In the genomic region with DNA sequence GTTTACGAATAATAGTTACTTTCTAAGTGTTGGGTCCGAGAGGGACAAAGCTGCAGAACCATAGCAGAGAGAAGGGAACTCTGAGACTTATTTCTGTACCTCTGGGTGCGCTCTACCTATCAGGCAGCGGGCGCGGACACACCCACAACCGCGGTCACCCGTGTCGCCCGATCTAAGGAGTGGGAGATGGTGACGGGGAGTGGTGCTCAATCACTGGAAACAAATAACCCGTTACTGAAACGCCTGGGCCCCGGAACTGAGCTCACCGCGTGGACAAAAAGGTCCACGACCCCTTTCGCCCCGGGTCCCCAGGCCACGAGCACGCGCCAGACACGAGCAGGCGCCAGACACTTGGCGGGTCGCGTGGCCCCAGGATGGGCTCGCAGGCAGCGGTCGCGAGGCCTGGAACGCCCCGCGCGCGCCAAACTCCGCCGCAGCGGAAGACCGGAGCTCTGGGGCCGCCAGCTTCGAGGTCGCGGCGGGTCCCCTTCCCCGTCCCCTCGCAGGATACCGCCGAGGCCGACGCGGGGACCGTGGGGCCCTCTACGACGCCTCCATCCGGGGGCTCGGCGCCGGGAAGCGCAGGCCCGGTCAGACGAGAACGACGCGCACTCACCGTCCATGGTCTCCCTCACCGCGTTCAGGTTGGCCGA, we compare ENCODE assay signal across 8 mouse cellular contexts. TPM values are rescaled to one million over a fixed set of nuclear protein-coding genes. Genes with fewer than 3 reads are reported as not detected.
DNase-seq lines count a peak whose midpoint lies in the region; ATAC-seq and TF ChIP-seq lines count a peak whose summit lies in the region.

No protein-coding gene starts in this region.

- peak overlapping the region; percentile 95 for H3K9ac ChIP-seq in ES-Bruce4 (ENCODE audit: low read depth, poor library complexity, severe bottlenecking)
- H3K9ac ChIP-seq in kidney, embryonic 16.5 days (replicated peaks; ENCODE audit: low read length), result peak overlapping the region; percentile 96
- peak overlapping the region; percentile 91 for H3K9ac ChIP-seq in stomach, postnatal 0 days (ENCODE audit: low read length)

- peak overlapping the region; percentile 98 for H3K27ac ChIP-seq in heart, embryonic 10.5 days
- peak overlapping the region; percentile 7; the same call in 1 of the 2 replicates for H3K27ac ChIP-seq in ES-Bruce4 (ENCODE audit: insufficient read depth, low read length)
- peak overlapping the region; percentile 94 for H3K27ac ChIP-seq in kidney, embryonic 16.5 days (ENCODE audit: low read length)
- peak overlapping the region; percentile 97 for H3K27ac ChIP-seq in midbrain, embryonic 10.5 days (replicated peaks)
- H3K27ac ChIP-seq in stomach, postnatal 0 days (replicated peaks), result peak overlapping the region; percentile 94

- peaks cover 27% of the 10 kb centered on the region for H3K4me1 ChIP-seq in heart, embryonic 10.5 days
- H3K4me1 ChIP-seq in ES-Bruce4 (ENCODE audit: control insufficient read depth, insufficient read depth, low read length), result no peaks in the 10 kb centered on the region
- H3K4me1 ChIP-seq in kidney, embryonic 16.5 days (ENCODE audit: insufficient read depth, low read length), result peaks cover 44% of the 10 kb centered on the region
- H3K4me1 ChIP-seq in midbrain, embryonic 10.5 days, result peaks cover 46% of the 10 kb centered on the region
- H3K4me1 ChIP-seq in stomach, postnatal 0 days (replicated peaks; ENCODE audit: control insufficient read depth, insufficient read depth), result peaks cover 7% of the 10 kb centered on the region; the same call in 1 of the 2 replicates

- H3K4me2 ChIP-seq in kidney, embryonic 16.5 days (replicated peaks; ENCODE audit: low read depth, low read length), result peak overlapping the region; percentile 65
- H3K4me2 ChIP-seq in stomach, postnatal 0 days (replicated peaks; ENCODE audit: low read depth), result peak overlapping the region; percentile 74

- TF ChIP-seq EP300 in ES-Bruce4 (IDR thresholded peaks at IDR 0.05; ENCODE audit: insufficient read depth, low read depth, low read length), result no peak
- no peak for TF ChIP-seq EP300 in stomach, postnatal 0 days (optimal IDR thresholded peaks at IDR 0.05)

- peaks cover 14% of the 10 kb centered on the region for H3K36me3 ChIP-seq in heart, embryonic 10.5 days
- peaks cover 7% of the 10 kb centered on the region; the same call in 1 of the 2 replicates for H3K36me3 ChIP-seq in ES-Bruce4 (ENCODE audit: control insufficient read depth, insufficient read depth, low read length, poor library complexity, severe bottlenecking)
- peaks cover 10% of the 10 kb centered on the region; the same call in 1 of the 2 replicates for H3K36me3 ChIP-seq in kidney, embryonic 16.5 days (ENCODE audit: insufficient read depth, low read length)
- peaks cover 22% of the 10 kb centered on the region for H3K36me3 ChIP-seq in midbrain, embryonic 10.5 days
- H3K36me3 ChIP-seq in stomach, postnatal 0 days (ENCODE audit: control insufficient read depth, insufficient read depth, low read length), result no peaks in the 10 kb centered on the region

- no peak for TF ChIP-seq POLR2A in ES-Bruce4 (IDR thresholded peaks at IDR 0.05; ENCODE audit: insufficient read depth, low read length)

- H3K9me3 ChIP-seq in heart, embryonic 10.5 days, result no peaks in the 10 kb centered on the region
- no peaks in the 10 kb centered on the region for H3K9me3 ChIP-seq in ES-Bruce4 (replicated peaks; ENCODE audit: control insufficient read depth, insufficient read depth, low read length, poor library complexity, severe bottlenecking)
- H3K9me3 ChIP-seq in kidney, embryonic 16.5 days (ENCODE audit: low read length), result no peaks in the 10 kb centered on the region
- no peaks in the 10 kb centered on the region for H3K9me3 ChIP-seq in midbrain, embryonic 10.5 days (replicated peaks)
- H3K9me3 ChIP-seq in stomach, postnatal 0 days (ENCODE audit: control insufficient read depth, low read length), result no peaks in the 10 kb centered on the region

- peak overlapping the region; percentile 86 for H3K4me3 ChIP-seq in heart, embryonic 10.5 days
- H3K4me3 ChIP-seq in ES-Bruce4 (ENCODE audit: low read depth, low read length), result peak overlapping the region; percentile 88
- peak overlapping the region; percentile 79 for H3K4me3 ChIP-seq in kidney, embryonic 16.5 days (ENCODE audit: low read length)
- peak overlapping the region; percentile 94 for H3K4me3 ChIP-seq in midbrain, embryonic 10.5 days
- H3K4me3 ChIP-seq in stomach, postnatal 0 days (ENCODE audit: low read depth, low read length), result peak overlapping the region; percentile 95

- TF ChIP-seq CTCF in ES-Bruce4 (IDR thresholded peaks at IDR 0.05; ENCODE audit: low read depth, low read length), result no peak
- TF ChIP-seq CTCF in stomach, postnatal 0 days (IDR thresholded peaks at IDR 0.05; ENCODE audit: low read depth), result no peak

- intact Hi-C loops in gastrocnemius, postnatal 14 days (cut with DNase I; ENCODE audit: low total_unique reads), result no loop called here

- no peaks in the 10 kb centered on the region for H3K27me3 ChIP-seq in heart, embryonic 10.5 days (ENCODE audit: insufficient read depth, poor library complexity, severe bottlenecking)
- H3K27me3 ChIP-seq in ES-Bruce4 (ENCODE audit: control insufficient read depth, insufficient read depth, low read length, poor library complexity, severe bottlenecking), result no peaks in the 10 kb centered on the region
- H3K27me3 ChIP-seq in kidney, embryonic 16.5 days (ENCODE audit: insufficient read depth, low read length), result no peaks in the 10 kb centered on the region
- no peaks in the 10 kb centered on the region for H3K27me3 ChIP-seq in midbrain, embryonic 10.5 days (ENCODE audit: low read depth, poor library complexity, severe bottlenecking)
- no peaks in the 10 kb centered on the region for H3K27me3 ChIP-seq in stomach, postnatal 0 days (ENCODE audit: control insufficient read depth, insufficient read depth, low read length)

- peak; percentile 51 for ATAC-seq in erythroblast, adult 5-6 weeks (replicated peaks; ENCODE audit: low FRiP score, poor library complexity, severe bottlenecking)
- ATAC-seq in kidney, embryonic 16.5 days (ENCODE audit: low FRiP score, low TSS enrichment), result peak; percentile 33
- ATAC-seq in stomach, postnatal 0 days (ENCODE audit: low FRiP score, low TSS enrichment), result peak; percentile 38

- DNase-seq in heart, embryonic 10.5 days (ENCODE audit: low spot score), result peak; percentile 85
- no peak for DNase-seq in heart, postnatal 4 days
- DNase-seq in midbrain, embryonic 10.5 days (ENCODE audit: low spot score), result no peak
- DNase-seq in stomach, postnatal 0 days (ENCODE audit: low spot score), result peak; percentile 66
- no peak for DNase-seq in gastrocnemius, postnatal 14 days

- under 1% methylated on average over 66 of the region's 70 CpGs for WGBS in heart, embryonic 10.5 days
- under 1% methylated on average over 68 of the region's 70 CpGs for WGBS in kidney, embryonic 16.5 days
- under 1% methylated on average over 69 of the region's 70 CpGs for WGBS in midbrain, embryonic 10.5 days
- under 1% methylated on average over 67 of the region's 70 CpGs for WGBS in stomach, postnatal 0 days

RNA-seq across cellular contexts. Expression of a gene that starts 0.4 kb away (rescaled TPM):
- 92.2 and 95.7 TPM in 2 replicates for polyA plus RNA-seq in heart, embryonic 10.5 days (2016; fragmentation: Nextera tagmentation; extraction: Ambion mirVana)
- total RNA-seq in heart, postnatal 4 days (2021), result 10 to 100 TPM; 43.5 to 48.8 TPM
- 98.0 and 109 TPM in 2 replicates for polyA plus RNA-seq in ES-Bruce4 (2011; ENCODE audit: insufficient read depth, insufficient read length, low read depth, missing spikeins)
- 35.5 and 49.0 TPM in 2 replicates for total RNA-seq in erythroblast, adult 5-6 weeks (2015; ENCODE audit: low replicate concordance)
- total RNA-seq in erythroblast, adult 5-6 weeks (2017; ENCODE audit: low replicate concordance), result 28.9 and 33.7 TPM in 2 replicates
- polyA plus RNA-seq in kidney, embryonic 16.5 days (2015; fragmentation: Nextera tagmentation; extraction: Ambion mirVana), result 64.9 and 73.1 TPM in 2 replicates
- polyA plus RNA-seq in midbrain, embryonic 10.5 days (2016; fragmentation: Nextera tagmentation; extraction: Ambion mirVana), result 107 and 108 TPM in 2 replicates
- 52.8 and 55.8 TPM in 2 replicates for polyA plus RNA-seq in stomach, postnatal 0 days (2015; fragmentation: Nextera tagmentation; extraction: Ambion mirVana)
- total RNA-seq in gastrocnemius, postnatal 14 days (2021), result 10 to 100 TPM; 20.6 to 21.2 TPM

RNA-seq across cellular contexts. Expression of a gene that starts 0.5 kb away (rescaled TPM):
- polyA plus RNA-seq in heart, embryonic 10.5 days (2016; fragmentation: Nextera tagmentation; extraction: Ambion mirVana), result 58.1 and 65.2 TPM in 2 replicates
- total RNA-seq in heart, postnatal 4 days (2021), result 10 to 100 TPM; 11.7 to 14.6 TPM
- 64.8 and 65.2 TPM in 2 replicates for polyA plus RNA-seq in ES-Bruce4 (2011; ENCODE audit: insufficient read depth, insufficient read length, low read depth, missing spikeins)
- 11.9 and 12.5 TPM in 2 replicates for total RNA-seq in erythroblast, adult 5-6 weeks (2015; ENCODE audit: low replicate concordance)
- 11.4 and 11.5 TPM in 2 replicates for total RNA-seq in erythroblast, adult 5-6 weeks (2017; ENCODE audit: low replicate concordance)
- polyA plus RNA-seq in kidney, embryonic 16.5 days (2015; fragmentation: Nextera tagmentation; extraction: Ambion mirVana), result 66.0 and 83.6 TPM in 2 replicates
- polyA plus RNA-seq in midbrain, embryonic 10.5 days (2016; fragmentation: Nextera tagmentation; extraction: Ambion mirVana), result 82.8 and 87.7 TPM in 2 replicates
- 12.4 and 13.8 TPM in 2 replicates for polyA plus RNA-seq in stomach, postnatal 0 days (2015; fragmentation: Nextera tagmentation; extraction: Ambion mirVana)
- 1 to 10 TPM; 1.3 to 2.0 TPM for total RNA-seq in gastrocnemius, postnatal 14 days (2021)

RNA-seq across cellular contexts. Expression of a gene that starts 51.4 kb away (rescaled TPM):
- polyA plus RNA-seq in heart, embryonic 10.5 days (2016; fragmentation: Nextera tagmentation; extraction: Ambion mirVana), result 0.46 and 1.5 TPM in 2 replicates
- 1 to 10 TPM; 2.0 to 8.7 TPM for total RNA-seq in heart, postnatal 4 days (2021)
- polyA plus RNA-seq in ES-Bruce4 (2011; ENCODE audit: insufficient read depth, insufficient read length, low read depth, missing spikeins), result 22.7 and 48.2 TPM in 2 replicates
- 5.6 TPM in 1 of 2 replicates, not detected in the other for total RNA-seq in erythroblast, adult 5-6 weeks (2015; ENCODE audit: low replicate concordance)
- 2.1 and 11.4 TPM in 2 replicates for total RNA-seq in erythroblast, adult 5-6 weeks (2017; ENCODE audit: low replicate concordance)
- 0.82 and 2.1 TPM in 2 replicates for polyA plus RNA-seq in kidney, embryonic 16.5 days (2015; fragmentation: Nextera tagmentation; extraction: Ambion mirVana)
- 0.44 TPM in 1 of 2 replicates, not detected in the other for polyA plus RNA-seq in midbrain, embryonic 10.5 days (2016; fragmentation: Nextera tagmentation; extraction: Ambion mirVana)
- polyA plus RNA-seq in stomach, postnatal 0 days (2015; fragmentation: Nextera tagmentation; extraction: Ambion mirVana), result 3.2 and 3.6 TPM in 2 replicates
- 1 to 10 TPM; 2.2 to 2.4 TPM for total RNA-seq in gastrocnemius, postnatal 14 days (2021)

RNA-seq across cellular contexts. Expression of a gene that starts 53.7 kb away (rescaled TPM):
- polyA plus RNA-seq in heart, embryonic 10.5 days (2016; fragmentation: Nextera tagmentation; extraction: Ambion mirVana), result 16.4 and 18.5 TPM in 2 replicates
- total RNA-seq in heart, postnatal 4 days (2021), result 1 to 10 TPM; 8.5 to 9.3 TPM
- 25.3 and 26.7 TPM in 2 replicates for polyA plus RNA-seq in ES-Bruce4 (2011; ENCODE audit: insufficient read depth, insufficient read length, low read depth, missing spikeins)
- 9.6 and 14.2 TPM in 2 replicates for total RNA-seq in erythroblast, adult 5-6 weeks (2015; ENCODE audit: low replicate concordance)
- 7.3 and 11.7 TPM in 2 replicates for total RNA-seq in erythroblast, adult 5-6 weeks (2017; ENCODE audit: low replicate concordance)
- 18.4 and 20.3 TPM in 2 replicates for polyA plus RNA-seq in kidney, embryonic 16.5 days (2015; fragmentation: Nextera tagmentation; extraction: Ambion mirVana)
- 19.9 and 22.6 TPM in 2 replicates for polyA plus RNA-seq in midbrain, embryonic 10.5 days (2016; fragmentation: Nextera tagmentation; extraction: Ambion mirVana)
- 6.1 and 7.6 TPM in 2 replicates for polyA plus RNA-seq in stomach, postnatal 0 days (2015; fragmentation: Nextera tagmentation; extraction: Ambion mirVana)
- total RNA-seq in gastrocnemius, postnatal 14 days (2021), result 1 to 10 TPM; 7.8 to 8.4 TPM

RNA-seq across cellular contexts. Expression of a gene that starts 54.1 kb away (rescaled TPM):
- polyA plus RNA-seq in heart, embryonic 10.5 days (2016; fragmentation: Nextera tagmentation; extraction: Ambion mirVana), result 29.1 and 37.2 TPM in 2 replicates
- total RNA-seq in heart, postnatal 4 days (2021), result 10 to 100 TPM; 25.9 to 27.4 TPM
- 86.8 and 87.3 TPM in 2 replicates for polyA plus RNA-seq in ES-Bruce4 (2011; ENCODE audit: insufficient read depth, insufficient read length, low read depth, missing spikeins)
- 7.3 and 12.7 TPM in 2 replicates for total RNA-seq in erythroblast, adult 5-6 weeks (2015; ENCODE audit: low replicate concordance)
- total RNA-seq in erythroblast, adult 5-6 weeks (2017; ENCODE audit: low replicate concordance), result 8.9 and 9.8 TPM in 2 replicates
- polyA plus RNA-seq in kidney, embryonic 16.5 days (2015; fragmentation: Nextera tagmentation; extraction: Ambion mirVana), result 28.4 and 31.1 TPM in 2 replicates
- 37.1 and 37.8 TPM in 2 replicates for polyA plus RNA-seq in midbrain, embryonic 10.5 days (2016; fragmentation: Nextera tagmentation; extraction: Ambion mirVana)
- 11.1 and 12.0 TPM in 2 replicates for polyA plus RNA-seq in stomach, postnatal 0 days (2015; fragmentation: Nextera tagmentation; extraction: Ambion mirVana)
- total RNA-seq in gastrocnemius, postnatal 14 days (2021), result 10 to 100 TPM; 11.2 to 13.7 TPM

Comparison
In these comparisons a context has a peak if more than half of its experiments do, and no peak if none do; other contexts are left out.
1. DNase-seq: peak in heart, embryonic 10.5 days (single experiment) and stomach, postnatal 0 days (single experiment); none in heart, postnatal 4 days (single experiment), midbrain, embryonic 10.5 days (single experiment) and gastrocnemius, postnatal 14 days (single experiment).
2. H3K27ac ChIP-seq: peak in every context shown above with its lines; median percentile 98 in heart, embryonic 10.5 days; 97 in midbrain, embryonic 10.5 days; 94 in kidney, embryonic 16.5 days; 94 in stomach, postnatal 0 days; 7 in ES-Bruce4.
3. Peak in every context shown above with its lines, with median percentiles within 50 percentile points of each other: H3K4me3 ChIP-seq, H3K9ac ChIP-seq and ATAC-seq.